Mouse (Mus musculus) erythroblast, embryonic 14.5 days (primary cell): ENCODE data around the gene Slc7a15.

ENCODE experiments used
- GATA1 ChIP-seq: IDR thresholded peaks from 2 replicates; pipeline ENCODE4 v1.6.1; 2012; ENCODE audit warnings: low read length, inconsistent platforms, mixed read lengths
- TAL1 ChIP-seq: IDR thresholded peaks from 3 replicates; pipeline ENCODE4 v1.6.1; 2012; ENCODE audit warnings: low read length, inconsistent platforms, mixed read lengths

DNA sequence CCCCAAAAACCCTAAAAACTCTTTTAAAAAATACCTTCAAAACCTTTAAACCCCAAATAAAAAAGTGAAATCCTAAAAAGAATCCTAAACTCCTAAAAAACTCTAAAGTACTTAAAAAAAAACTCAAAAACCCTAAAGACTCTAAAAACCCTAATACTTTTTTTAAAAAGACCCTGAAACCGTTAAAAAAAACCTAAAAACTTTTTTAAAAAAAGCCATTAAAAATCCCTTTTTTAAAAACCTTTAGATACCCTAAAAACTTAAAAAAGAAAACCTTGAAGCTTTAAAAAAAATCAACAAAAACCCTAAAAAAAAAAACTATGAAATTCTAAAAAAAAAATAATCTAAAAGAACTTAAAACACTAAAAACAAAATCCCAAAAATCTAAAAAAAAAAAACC, 35.4 kb upstream of the Slc7a15 start:
- TF ChIP-seq GATA1 (no peak), TAL1 (no peak)
